Mouse (Mus musculus) skeletal muscle tissue, adult 2 months (tissue): Measurements from ENCODE around the gene Gm29106.
"Not testable (repeated sequence)": the region's sequence is repeated elsewhere in the genome, so short reads cannot be mapped to it uniquely, and the experiment has no call there.

Experiments
- DNase-seq: peaks from one replicate; pipeline ENCODE4 v3.0.0-alpha.2; 2012; ENCODE audit warnings: low read depth, low spot score

Gm29106 gene

DNA sequence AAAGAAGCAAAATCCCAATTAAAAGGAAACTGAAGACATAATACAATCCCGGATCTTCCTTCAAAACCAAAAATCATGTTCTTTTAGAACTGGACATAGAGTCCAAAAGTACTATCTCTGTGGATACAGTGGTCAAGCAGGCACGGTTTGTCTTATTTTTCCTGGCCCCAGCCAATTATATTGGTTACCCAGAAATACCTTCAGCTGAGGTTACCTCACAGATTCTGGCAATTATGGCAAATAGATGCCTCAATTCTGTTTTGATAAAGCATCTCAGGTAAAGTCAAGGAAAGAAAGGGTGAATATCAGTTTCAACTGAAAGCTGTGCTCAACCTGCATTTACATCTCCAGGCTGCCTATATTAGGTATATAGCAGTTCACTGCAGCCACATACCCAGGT, at the start of gene Gm29106:
Gene Gm29106 (plus strand): TSS at position 301 of the 400 bp plus-strand sequence.
- DNase-seq = not testable (repeated sequence)

DNA sequence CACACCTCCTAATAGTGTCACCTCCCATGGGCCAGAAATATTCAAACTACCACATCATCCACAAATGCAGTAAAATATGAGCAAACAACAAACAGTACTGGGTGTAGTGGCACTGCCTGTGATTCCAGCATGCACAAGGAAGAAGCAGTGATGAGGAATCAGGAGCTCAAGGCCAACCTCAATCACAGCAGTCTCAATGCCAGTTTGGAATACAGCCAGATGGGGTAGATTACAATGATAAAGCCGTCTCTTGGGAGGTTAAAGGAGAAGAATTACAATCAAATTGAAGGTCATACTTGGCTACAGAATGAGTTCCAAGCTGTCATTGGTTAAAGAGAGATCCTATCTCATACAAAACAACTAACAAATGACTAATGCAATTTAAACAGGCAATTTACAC, 52.2 kb downstream of the Gm29106 start:
- DNase-seq = no peak

GRCm38 (mm10) chr1:118236032-118236431, 59.7 kb downstream of the Gm29106 start:
- DNase-seq = no peak
